Mouse (Mus musculus): ENCODE results near the gene Myo16. TPM values are rescaled to one million over a fixed set of nuclear protein-coding genes. Genes with fewer than 3 reads are reported as not detected.

Gene Myo16
- polyA plus RNA-seq, 1 experiment from 2014 or later: 0.81 TPM

DNA sequence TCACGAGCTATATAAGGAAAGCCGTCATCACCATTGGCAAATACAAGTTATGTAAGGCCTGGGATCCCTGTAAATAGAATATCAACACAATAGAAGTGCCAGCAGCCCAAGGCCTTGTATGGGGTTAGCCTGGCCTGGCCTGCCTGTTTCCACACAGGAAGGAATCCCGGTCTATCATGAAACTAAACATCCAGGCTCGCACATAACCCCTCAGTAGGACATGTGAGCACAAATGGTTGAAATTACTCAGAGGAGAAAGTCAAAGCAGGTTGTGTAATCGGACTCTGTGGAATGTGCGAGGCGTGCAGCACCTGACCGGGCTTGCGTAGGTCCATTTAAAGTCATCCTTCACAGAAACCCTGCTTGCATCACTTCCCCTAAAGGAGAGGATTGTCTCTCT lies 499.6 kb downstream of the Myo16 start:
- no peak overlapping the region for H3K9ac ChIP-seq (replicated peaks; ENCODE audit: low read length)
- no peak overlapping the region for H3K4me3 ChIP-seq (ENCODE audit: low read depth, low read length)
- DNase-seq (ENCODE audit: low spot score): no peak
- no peak overlapping the region for H3K4me2 ChIP-seq (ENCODE audit: low read depth, low read length)
- no peaks in the 10 kb centered on the region for H3K9me3 ChIP-seq (replicated peaks; ENCODE audit: control insufficient read depth, low read length)
- WGBS: 73% methylated on average over 9 of the region's 9 CpGs
- H3K27me3 ChIP-seq (ENCODE audit: control insufficient read depth, insufficient read depth, low read length): no peaks in the 10 kb centered on the region
- no peaks in the 10 kb centered on the region for H3K36me3 ChIP-seq (replicated peaks; ENCODE audit: control insufficient read depth, insufficient read depth, low read depth, low read length)
- H3K4me1 ChIP-seq (ENCODE audit: control insufficient read depth, insufficient read depth, low read length): no peaks in the 10 kb centered on the region
- no peak overlapping the region for H3K27ac ChIP-seq (replicated peaks; ENCODE audit: low read depth, low read length)
- ATAC-seq (replicated peaks; ENCODE audit: insufficient number of reproducible peaks, low FRiP score, low TSS enrichment, low read depth): no peak

DNA sequence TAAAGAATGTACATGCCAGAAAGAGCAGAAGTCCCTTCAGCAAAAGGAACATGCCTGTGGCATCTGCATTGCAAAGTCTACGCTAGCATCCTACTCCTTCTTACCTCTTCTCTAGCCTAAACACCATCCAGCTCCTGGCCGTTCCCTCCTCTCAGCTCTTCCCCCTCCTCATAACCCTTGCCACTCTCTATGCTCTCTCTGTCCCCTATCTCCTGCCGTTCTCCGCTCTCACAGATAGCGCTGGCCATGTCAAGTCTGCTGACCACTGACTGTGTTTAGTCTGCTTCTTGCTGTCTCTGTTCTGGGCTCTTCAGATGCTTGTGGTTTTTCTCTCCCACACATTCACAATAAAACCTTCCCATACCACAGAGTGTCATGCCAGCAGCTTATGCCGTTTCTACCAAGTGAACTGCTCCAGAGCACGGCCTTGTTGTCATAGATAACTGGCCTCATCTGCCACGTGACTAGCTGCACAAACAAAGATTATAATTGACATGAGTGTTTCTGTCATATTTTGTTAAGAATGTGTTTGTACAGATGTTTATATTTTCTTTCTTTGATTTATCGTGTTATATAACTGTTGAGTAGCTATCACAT lies 501.3 kb downstream of the Myo16 start:
- no peak for DNase-seq (ENCODE audit: low spot score)
- 89% methylated on average over 9 of the region's 9 CpGs for WGBS
- ATAC-seq (replicated peaks; ENCODE audit: insufficient number of reproducible peaks, low FRiP score, low TSS enrichment, low read depth): no peak
- H3K9ac ChIP-seq (replicated peaks; ENCODE audit: low read length): no peak overlapping the region
- no peaks in the 10 kb centered on the region for H3K4me1 ChIP-seq (ENCODE audit: control insufficient read depth, insufficient read depth, low read length)
- no peaks in the 10 kb centered on the region for H3K9me3 ChIP-seq (replicated peaks; ENCODE audit: control insufficient read depth, low read length)
- no peaks in the 10 kb centered on the region for H3K36me3 ChIP-seq (replicated peaks; ENCODE audit: control insufficient read depth, insufficient read depth, low read depth, low read length)
- no peak overlapping the region for H3K4me2 ChIP-seq (ENCODE audit: low read depth, low read length)
- no peaks in the 10 kb centered on the region for H3K27me3 ChIP-seq (ENCODE audit: control insufficient read depth, insufficient read depth, low read length)
- no peak overlapping the region for H3K4me3 ChIP-seq (ENCODE audit: low read depth, low read length)
- no peak overlapping the region for H3K27ac ChIP-seq (replicated peaks; ENCODE audit: low read depth, low read length)

DNA sequence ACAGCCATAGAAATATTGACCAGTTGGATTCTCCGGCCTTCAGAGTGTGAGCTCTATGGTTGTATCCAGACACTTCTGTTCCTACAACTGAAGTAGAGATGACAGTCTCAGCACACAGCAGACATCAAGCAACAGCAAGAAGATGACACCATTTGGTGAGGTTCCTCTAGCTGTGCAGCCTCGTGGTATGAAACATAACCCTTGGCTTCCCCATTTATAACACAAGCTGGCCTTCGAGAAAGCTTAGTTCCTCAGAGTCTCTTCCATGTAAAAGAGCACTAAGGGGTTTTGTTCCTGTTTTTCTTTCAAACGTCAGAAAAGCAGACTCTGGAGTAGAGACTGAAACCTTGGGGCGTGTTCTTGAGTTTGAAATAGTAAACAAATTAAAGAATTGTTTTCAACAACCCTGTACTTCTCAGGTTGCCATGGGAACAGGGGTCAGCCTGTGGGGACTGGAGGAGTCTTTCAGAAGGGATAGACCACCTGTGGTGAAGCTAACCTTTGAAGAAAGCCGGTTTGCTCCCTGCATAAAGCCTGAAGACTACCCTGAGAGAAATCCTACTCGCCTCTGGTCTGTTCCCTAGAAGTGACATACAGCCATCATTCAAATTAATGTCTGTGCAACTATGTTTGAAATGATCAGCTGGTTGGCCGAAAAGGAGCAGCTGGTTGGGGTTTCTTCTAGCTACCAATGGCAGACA lies 510.2 kb downstream of the Myo16 start:
- no peaks in the 10 kb centered on the region for H3K36me3 ChIP-seq (replicated peaks; ENCODE audit: control insufficient read depth, insufficient read depth, low read depth, low read length)
- H3K4me3 ChIP-seq (ENCODE audit: low read depth, low read length): no peak overlapping the region
- H3K4me2 ChIP-seq (ENCODE audit: low read depth, low read length): no peak overlapping the region
- H3K9ac ChIP-seq (replicated peaks; ENCODE audit: low read length): no peak overlapping the region
- peak; percentile 71 for DNase-seq (ENCODE audit: low spot score)
- no peaks in the 10 kb centered on the region for H3K27me3 ChIP-seq (ENCODE audit: control insufficient read depth, insufficient read depth, low read length)
- H3K27ac ChIP-seq (replicated peaks; ENCODE audit: low read depth, low read length): no peak overlapping the region
- H3K4me1 ChIP-seq (ENCODE audit: control insufficient read depth, insufficient read depth, low read length): no peaks in the 10 kb centered on the region; the same call in 1 of the 2 replicates
- 0 out of 2 replicates have a peak, but pooled peaks have one; percentile 65 for ATAC-seq (replicated peaks; ENCODE audit: insufficient number of reproducible peaks, low FRiP score, low TSS enrichment, low read depth)
- no peaks in the 10 kb centered on the region for H3K9me3 ChIP-seq (replicated peaks; ENCODE audit: control insufficient read depth, low read length)
- whole genome bisulfite sequencing: 22% methylated on average over 8 of the region's 8 CpGs

DNA sequence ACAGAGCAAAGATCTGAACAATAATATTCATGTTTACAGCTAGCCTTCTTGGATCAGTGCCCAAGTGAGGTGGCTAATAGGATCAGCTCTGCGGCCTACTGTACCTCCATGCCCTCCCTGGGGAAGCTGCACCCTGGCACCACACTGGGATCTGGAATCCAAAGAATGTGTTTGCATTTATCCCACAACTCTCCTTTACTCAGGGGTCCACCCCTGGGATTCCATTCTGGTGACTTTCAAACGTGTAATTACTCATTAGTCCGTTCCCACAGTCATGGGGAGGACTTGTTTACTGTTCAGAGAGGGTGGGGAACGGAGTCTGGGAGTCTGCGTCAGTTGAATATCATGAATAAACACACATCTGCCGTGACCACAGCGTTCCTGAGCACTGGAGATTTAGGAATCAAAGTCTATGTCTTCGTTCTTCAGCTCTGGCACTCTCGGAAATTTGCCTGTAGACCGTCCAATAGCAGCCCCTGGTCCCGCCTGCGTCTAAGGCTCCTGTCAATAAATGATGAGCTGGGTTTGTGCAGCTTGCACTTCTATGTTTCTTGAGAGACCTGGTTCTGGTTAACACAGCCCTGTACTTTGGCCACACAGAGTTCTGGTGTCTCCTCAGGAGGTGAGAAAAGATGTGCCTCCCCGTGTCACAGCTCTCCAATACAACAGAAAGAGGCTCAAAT lies 511.3 kb downstream of the Myo16 start:
- Histone ChIP-seq H3K4me3 (ENCODE audit: low read depth, low read length) (no peak overlapping the region), H3K9ac (replicated peaks; ENCODE audit: low read length) (no peak overlapping the region), H3K27ac (replicated peaks; ENCODE audit: low read depth, low read length) (no peak overlapping the region), H3K36me3 (replicated peaks; ENCODE audit: control insufficient read depth, insufficient read depth, low read depth, low read length) (no peaks in the 10 kb centered on the region), H3K9me3 (replicated peaks; ENCODE audit: control insufficient read depth, low read length) (no peaks in the 10 kb centered on the region), H3K27me3 (ENCODE audit: control insufficient read depth, insufficient read depth, low read length) (no peaks in the 10 kb centered on the region), H3K4me2 (ENCODE audit: low read depth, low read length) (no peak overlapping the region), H3K4me1 (ENCODE audit: control insufficient read depth, insufficient read depth, low read length) (no peaks in the 10 kb centered on the region; the same call in 1 of the 2 replicates)
- WGBS: 19% methylated on average over 13 of the region's 13 CpGs
- no peak for ATAC-seq (replicated peaks; ENCODE audit: insufficient number of reproducible peaks, low FRiP score, low TSS enrichment, low read depth)
- DNase-seq (ENCODE audit: low spot score): no peak

DNA sequence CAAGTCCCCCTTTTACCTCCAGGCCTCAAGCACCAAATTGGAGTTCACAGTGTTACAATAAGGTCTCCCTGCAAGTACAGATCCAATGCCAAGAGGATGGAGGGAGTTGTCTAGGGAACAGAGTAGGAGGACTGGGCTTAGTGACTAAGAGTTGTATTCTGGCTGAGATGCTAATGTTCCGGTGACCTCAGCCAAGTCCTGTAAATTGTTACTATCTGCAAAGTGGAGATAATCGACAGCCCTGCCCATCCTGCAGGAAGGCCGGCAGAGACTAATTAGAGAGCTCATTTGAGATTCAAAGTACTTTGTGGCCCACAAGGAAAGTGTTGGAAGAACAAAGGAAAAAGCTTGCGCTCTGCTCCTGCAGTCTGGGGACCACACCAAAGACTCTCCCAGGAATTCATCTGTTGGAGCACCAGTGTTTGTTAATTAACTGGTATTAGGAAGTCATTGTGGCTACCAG lies 512.1 kb downstream of the Myo16 start:
- Histone ChIP-seq H3K27ac (replicated peaks; ENCODE audit: low read depth, low read length) (no peak overlapping the region), H3K9ac (replicated peaks; ENCODE audit: low read length) (no peak overlapping the region), H3K4me3 (ENCODE audit: low read depth, low read length) (no peak overlapping the region), H3K36me3 (replicated peaks; ENCODE audit: control insufficient read depth, insufficient read depth, low read depth, low read length) (no peaks in the 10 kb centered on the region), H3K4me1 (ENCODE audit: control insufficient read depth, insufficient read depth, low read length) (no peaks in the 10 kb centered on the region; the same call in 1 of the 2 replicates), H3K27me3 (ENCODE audit: control insufficient read depth, insufficient read depth, low read length) (no peaks in the 10 kb centered on the region), H3K9me3 (replicated peaks; ENCODE audit: control insufficient read depth, low read length) (no peaks in the 10 kb centered on the region), H3K4me2 (ENCODE audit: low read depth, low read length) (no peak overlapping the region)
- 22% methylated on average over 4 of the region's 4 CpGs for WGBS
- DNase-seq (ENCODE audit: low spot score) (no peak), ATAC-seq (replicated peaks; ENCODE audit: insufficient number of reproducible peaks, low FRiP score, low TSS enrichment, low read depth) (no peak)

DNA sequence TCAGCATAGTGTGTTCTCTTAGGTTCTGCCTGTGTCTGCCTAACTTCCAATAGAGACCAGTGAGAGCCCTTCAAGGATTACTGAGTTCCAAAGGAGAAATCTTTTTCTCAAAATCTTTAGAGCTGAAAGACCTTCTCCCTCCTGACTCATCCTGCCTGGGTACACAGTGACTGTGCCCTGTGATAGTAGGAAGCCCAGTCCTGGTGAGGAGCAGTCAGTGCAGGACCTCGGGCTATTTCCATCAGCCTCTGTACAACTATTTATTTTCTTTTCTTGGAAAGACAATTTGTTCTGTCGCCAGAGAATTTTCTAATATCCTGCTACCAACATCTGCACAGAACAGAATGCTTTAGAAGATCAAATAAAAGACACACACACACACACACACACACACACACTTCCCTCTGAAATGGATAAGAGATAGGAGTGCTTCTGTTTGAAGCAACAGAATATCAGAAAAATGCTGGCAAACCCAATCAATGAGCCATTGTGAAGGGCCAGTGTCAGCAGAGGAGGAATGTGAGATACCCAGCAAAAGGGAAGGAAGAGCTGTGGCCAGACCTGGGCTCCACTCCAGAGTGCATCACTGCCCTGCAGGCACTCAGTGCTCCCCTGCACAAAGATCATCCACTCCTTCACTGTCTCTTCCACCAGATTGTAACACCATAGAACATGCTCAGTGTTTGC lies 518.3 kb downstream of the Myo16 start:
- Histone ChIP-seq H3K4me3 (ENCODE audit: low read depth, low read length) (no peak overlapping the region), H3K4me1 (ENCODE audit: control insufficient read depth, insufficient read depth, low read length) (no peaks in the 10 kb centered on the region), H3K9me3 (replicated peaks; ENCODE audit: control insufficient read depth, low read length) (no peaks in the 10 kb centered on the region), H3K4me2 (ENCODE audit: low read depth, low read length) (no peak overlapping the region), H3K27ac (replicated peaks; ENCODE audit: low read depth, low read length) (no peak overlapping the region), H3K36me3 (replicated peaks; ENCODE audit: control insufficient read depth, insufficient read depth, low read depth, low read length) (no peaks in the 10 kb centered on the region), H3K27me3 (ENCODE audit: control insufficient read depth, insufficient read depth, low read length) (no peaks in the 10 kb centered on the region), H3K9ac (replicated peaks; ENCODE audit: low read length) (no peak overlapping the region)
- no peak for ATAC-seq (replicated peaks; ENCODE audit: insufficient number of reproducible peaks, low FRiP score, low TSS enrichment, low read depth)
- no peak for DNase-seq (ENCODE audit: low spot score)
- WGBS: 26% methylated on average over 2 of the region's 2 CpGs

DNA sequence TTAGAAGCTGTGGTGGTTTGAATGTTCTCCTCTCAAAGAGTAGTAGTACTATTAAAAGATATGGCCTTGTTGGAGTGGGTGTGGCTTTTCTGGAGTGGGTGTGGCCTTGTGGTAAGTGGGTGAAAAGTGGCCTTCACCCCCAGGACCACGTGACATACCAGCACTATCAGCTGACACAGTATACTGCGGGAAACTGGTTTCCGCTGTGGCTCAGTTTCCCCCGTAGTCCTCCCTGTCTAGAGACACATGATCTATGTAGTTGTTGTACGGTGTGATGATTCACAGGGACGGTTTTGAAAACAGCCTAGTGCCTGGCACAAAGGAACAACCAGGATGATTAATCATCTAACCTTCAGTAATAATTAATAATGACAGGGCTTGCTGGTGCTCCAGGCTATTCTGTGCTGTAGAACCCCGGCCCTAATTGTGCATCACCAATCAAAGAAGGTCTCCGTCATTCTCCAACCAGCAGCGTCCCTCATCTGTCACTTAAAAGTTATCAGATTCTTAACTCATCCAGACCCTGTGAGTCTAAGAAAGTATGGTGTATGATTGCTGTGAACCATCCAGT lies 524.2 kb downstream of the Myo16 start:
- 63% methylated on average over 9 of the region's 9 CpGs for WGBS
- H3K9ac ChIP-seq (replicated peaks; ENCODE audit: low read length): no peak overlapping the region
- H3K27me3 ChIP-seq (ENCODE audit: control insufficient read depth, insufficient read depth, low read length): no peaks in the 10 kb centered on the region
- ATAC-seq (replicated peaks; ENCODE audit: insufficient number of reproducible peaks, low FRiP score, low TSS enrichment, low read depth): no peak
- no peaks in the 10 kb centered on the region for H3K9me3 ChIP-seq (replicated peaks; ENCODE audit: control insufficient read depth, low read length)
- no peak overlapping the region for H3K4me2 ChIP-seq (ENCODE audit: low read depth, low read length)
- no peak overlapping the region for H3K27ac ChIP-seq (replicated peaks; ENCODE audit: low read depth, low read length)
- H3K36me3 ChIP-seq (replicated peaks; ENCODE audit: control insufficient read depth, insufficient read depth, low read depth, low read length): no peaks in the 10 kb centered on the region
- no peak for DNase-seq (ENCODE audit: low spot score)
- H3K4me3 ChIP-seq (ENCODE audit: low read depth, low read length): no peak overlapping the region
- H3K4me1 ChIP-seq (ENCODE audit: control insufficient read depth, insufficient read depth, low read length): no peaks in the 10 kb centered on the region; the same call in 1 of the 2 replicates

Data from embryonic facial prominence, embryonic 11.5 days (tissue).